Mouse (Mus musculus) midbrain, embryonic 13.5 days (tissue): ENCODE measurements around the gene Ltb4r1. TPM values are rescaled to one million over a fixed set of nuclear protein-coding genes. Genes with fewer than 3 reads are reported as not detected.
"Not testable (repeated sequence)": the region's sequence is repeated elsewhere in the genome, so short reads cannot be mapped to it uniquely, and the experiment has no call there.

ENCODE experiments used
- ATAC-seq: fragments of 200-750 bp; cut with Nextera tagmentation; 2 replicates; pipeline ENCODE4 v1.8.0; 2017; ENCODE audit warnings: mild to moderate bottlenecking, moderate TSS enrichment, moderate library complexity
- H3K27ac ChIP-seq: fragments of 300-500 bp; sonication (generic); 2 replicates; pipeline ENCODE4 v1.5.1; 2015; ENCODE audit warnings: inconsistent platforms, mild to moderate bottlenecking, moderate library complexity
- H3K27me3 ChIP-seq: fragments of 300-500 bp; sonication (generic); 2 replicates; pipeline ENCODE4 v1.6.1; 2015; ENCODE audit warnings: mild to moderate bottlenecking, inconsistent platforms
- H3K36me3 ChIP-seq: fragments of 300-500 bp; sonication (generic); 2 replicates; pipeline ENCODE4 v1.6.1; 2015; ENCODE audit warnings: mild to moderate bottlenecking, inconsistent platforms
- H3K4me1 ChIP-seq: fragments of 300-500 bp; sonication (generic); replicated peaks from 2 replicates; pipeline ENCODE4 v1.6.1; 2015; ENCODE audit warnings: inconsistent platforms
- H3K4me2 ChIP-seq: fragments of 300-500 bp; sonication (generic); replicated peaks from 2 replicates; pipeline ENCODE4 v1.6.1; 2015; ENCODE audit warnings: moderate library complexity, mild to moderate bottlenecking, inconsistent platforms
- H3K4me3 ChIP-seq: fragments of 300-500 bp; sonication (generic); replicated peaks from 2 replicates; pipeline ENCODE4 v1.5.1; 2015; ENCODE audit warnings: mild to moderate bottlenecking, inconsistent platforms
- H3K9ac ChIP-seq: fragments of 300-500 bp; sonication (generic); replicated peaks from 2 replicates; pipeline ENCODE4 v1.6.1; 2015; ENCODE audit warnings: mild to moderate bottlenecking, inconsistent platforms
- H3K9me3 ChIP-seq: fragments of 300-500 bp; sonication (generic); 2 replicates; pipeline ENCODE4 v1.6.1; 2016; ENCODE audit warnings: mild to moderate bottlenecking, inconsistent platforms
- WGBS: fragments of 180-500 bp; shearing (Covaris S2); methylation state at CpG from one replicate; pipeline ENCODE4 v1.1.7; 2015; 5-methylcytosine and 5-hydroxymethylcytosine counted together
- polyA plus RNA-seq: library from polyadenylated mRNA; unstranded; fragments of >200 nt; fragmentation: Nextera tagmentation; extraction: Ambion mirVana; gene quantifications from 2 replicates; pipeline ENCODE4 v1.2.1, GENCODE M21; 2015

Gene Ltb4r1
- polyA plus RNA-seq, 1 experiment from 2014 or later = 0.26 TPM

GRCm38 (mm10) chr14:55757566-55757965, 8.2 kb upstream of the Ltb4r1 start:
- Histone ChIP-seq H3K9ac (no peak overlapping the region), H3K27ac (no peak overlapping the region), H3K4me3 (no peak overlapping the region), H3K4me2 (no peak overlapping the region), H3K36me3 (peaks cover 41% of the 10 kb centered on the region), H3K4me1 (peaks cover 13% of the 10 kb centered on the region), H3K27me3 (peaks cover 19% of the 10 kb centered on the region), H3K9me3 (no peaks in the 10 kb centered on the region)
- WGBS = 87% methylated on average over 6 of the region's 6 CpGs
- no peak for ATAC-seq

- H3K4me3 ChIP-seq = no peak within 1 kb of the TSS
- H3K27ac ChIP-seq = no peak within 1 kb of the TSS
- no peak within 1 kb of the TSS for H3K9ac ChIP-seq
- peaks cover 16% of the 10 kb centered on the region for H3K4me1 ChIP-seq
- H3K36me3 ChIP-seq = peaks cover 33% of the 10 kb centered on the region
- H3K27me3 ChIP-seq = peaks cover 27% of the 10 kb centered on the region
- ATAC-seq = no peak
- WGBS = 13% methylated on average over 8 of the region's 8 CpGs
- no peak within 1 kb of the TSS for H3K4me2 ChIP-seq
- no peaks in the 10 kb centered on the region for H3K9me3 ChIP-seq
These were observed 7.4 kb upstream of the Ltb4r1 start, which contains the start of gene Cideb for GRCm38 (mm10) chr14:55758363-55758784. Gene Cideb, minus strand, starts transcription at chr14:55758458.

- not testable (repeated sequence) for H3K27ac ChIP-seq, H3K9me3 ChIP-seq, H3K9ac ChIP-seq, H3K4me3 ChIP-seq
- peak overlapping the region; percentile 10 for H3K4me2 ChIP-seq
- H3K36me3 ChIP-seq = peaks cover 15% of the 10 kb centered on the region
- 0% methylated on average over 6 of the region's 6 CpGs for WGBS
- peaks cover 45% of the 10 kb centered on the region for H3K27me3 ChIP-seq
- H3K4me1 ChIP-seq = peaks cover 16% of the 10 kb centered on the region
- peak; percentile 7; the same call in 1 of the 2 replicates for ATAC-seq
These were observed 5.6 kb upstream of the Ltb4r1 start for GRCm38 (mm10) chr14:55760156-55760555.

GRCm38 (mm10) chr14:55761163-55761562, 4.6 kb upstream of the Ltb4r1 start, which contains the start of gene Ltb4r2:
Gene Ltb4r2, plus strand, starts transcription at chr14:55761428.
- peak within 1 kb of the TSS; percentile 88 for H3K4me2 ChIP-seq
- H3K9ac ChIP-seq = peak within 1 kb of the TSS; percentile 82
- ATAC-seq = no peak
- peak within 1 kb of the TSS; percentile 51 for H3K4me3 ChIP-seq
- H3K9me3 ChIP-seq = no peaks in the 10 kb centered on the region
- WGBS = 70% methylated on average over 6 of the region's 6 CpGs
- peaks cover 5% of the 10 kb centered on the region for H3K36me3 ChIP-seq
- H3K27me3 ChIP-seq = peaks cover 55% of the 10 kb centered on the region
- H3K4me1 ChIP-seq = peaks cover 16% of the 10 kb centered on the region
- peak within 1 kb of the TSS; percentile 56; the same call in 1 of the 2 replicates for H3K27ac ChIP-seq

GRCm38 (mm10) chr14:55762001-55762821, 3.6 kb upstream of the Ltb4r1 start:
- peak; percentile 80 for ATAC-seq
- H3K27ac ChIP-seq = peak overlapping the region; percentile 56; the same call in 1 of the 2 replicates

GRCm38 (mm10) chr14:55763166-55763565, 2.6 kb upstream of the Ltb4r1 start:
- Histone ChIP-seq H3K4me1 (peaks cover 22% of the 10 kb centered on the region), H3K36me3 (no peaks in the 10 kb centered on the region), H3K4me2 (no peak overlapping the region), H3K27me3 (peaks cover 72% of the 10 kb centered on the region), H3K27ac (no peak overlapping the region), H3K9ac (no peak overlapping the region), H3K9me3 (no peaks in the 10 kb centered on the region), H3K4me3 (peak overlapping the region; percentile 51; the same call in 1 of the 2 replicates)
- ATAC-seq = no peak
- 65% methylated on average over 7 of the region's 7 CpGs for WGBS

More at GRCm38 (mm10) chr14:55762001-55762821, 3.6 kb upstream of the Ltb4r1 start:
- Histone ChIP-seq H3K4me2 (peak overlapping the region; percentile 88), H3K9me3 (no peaks in the 10 kb centered on the region), H3K9ac (peak overlapping the region; percentile 82), H3K27me3 (peaks cover 64% of the 10 kb centered on the region), H3K4me3 (peak overlapping the region; percentile 51), H3K4me1 (peaks cover 16% of the 10 kb centered on the region), H3K36me3 (no peaks in the 10 kb centered on the region)
- under 1% methylated on average over 77 of the region's 77 CpGs for WGBS

GRCm38 (mm10) chr14:55767519-55768414, 2.0 kb downstream of the Ltb4r1 start:
- Histone ChIP-seq H3K27me3 (peaks cover 75% of the 10 kb centered on the region), H3K9ac (peak overlapping the region; percentile 60), H3K4me3 (peak overlapping the region; percentile 45), H3K36me3 (no peaks in the 10 kb centered on the region), H3K27ac (no peak overlapping the region), H3K4me1 (peaks cover 7% of the 10 kb centered on the region), H3K9me3 (no peaks in the 10 kb centered on the region), H3K4me2 (peak overlapping the region; percentile 76)
- ATAC-seq = peak; percentile 85
- 12% methylated on average over 52 of the region's 52 CpGs for WGBS

- Histone ChIP-seq H3K4me2 (no peak overlapping the region), H3K9ac (no peak overlapping the region), H3K4me1 (0 out of 2 replicates have a peak, but pooled peaks cover 6% of the 10 kb centered on the region), H3K27ac (no peak overlapping the region), H3K9me3 (no peaks in the 10 kb centered on the region), H3K4me3 (no peak overlapping the region), H3K27me3 (peaks cover 72% of the 10 kb centered on the region), H3K36me3 (no peaks in the 10 kb centered on the region)
- WGBS = 92% methylated on average over 6 of the region's 6 CpGs
- no peak for ATAC-seq
These were observed 2.8 kb downstream of the Ltb4r1 start for GRCm38 (mm10) chr14:55768555-55768954.

- WGBS = 75% methylated on average over 16 of the region's 16 CpGs
- Histone ChIP-seq H3K4me3 (no peak overlapping the region), H3K27me3 (peaks cover 68% of the 10 kb centered on the region), H3K4me1 (0 out of 2 replicates have a peak, but pooled peaks cover 6% of the 10 kb centered on the region), H3K27ac (no peak overlapping the region), H3K9ac (no peak overlapping the region), H3K9me3 (no peaks in the 10 kb centered on the region), H3K4me2 (no peak overlapping the region), H3K36me3 (no peaks in the 10 kb centered on the region)
- ATAC-seq = no peak
These were observed 3.4 kb downstream of the Ltb4r1 start for GRCm38 (mm10) chr14:55769087-55769703.

GRCm38 (mm10) chr14:55776711-55777110, 10.9 kb downstream of the Ltb4r1 start:
- Histone ChIP-seq H3K4me2 (no peak overlapping the region), H3K36me3 (no peaks in the 10 kb centered on the region), H3K9me3 (no peaks in the 10 kb centered on the region), H3K4me1 (peaks cover 8% of the 10 kb centered on the region; the same call in 1 of the 2 replicates), H3K9ac (no peak overlapping the region), H3K4me3 (no peak overlapping the region), H3K27me3 (peaks cover 22% of the 10 kb centered on the region), H3K27ac (no peak overlapping the region)
- WGBS = 73% methylated on average over 7 of the region's 7 CpGs
- no peak for ATAC-seq

- 55% methylated on average over 3 of the region's 3 CpGs for WGBS
- Histone ChIP-seq H3K4me1 (peaks cover 9% of the 10 kb centered on the region; the same call in 1 of the 2 replicates), H3K36me3 (no peaks in the 10 kb centered on the region), H3K27me3 (peaks cover 27% of the 10 kb centered on the region), H3K4me2 (no peak overlapping the region), H3K9ac (no peak overlapping the region), H3K27ac (no peak overlapping the region), H3K9me3 (no peaks in the 10 kb centered on the region), H3K4me3 (no peak overlapping the region)
- ATAC-seq = no peak
These were observed 11.4 kb downstream of the Ltb4r1 start for GRCm38 (mm10) chr14:55777176-55777575.
